Mouse (Mus musculus) embryonic facial prominence, embryonic 11.5 days (tissue): ENCODE data around the gene Ext2. TPM values are rescaled to one million over a fixed set of nuclear protein-coding genes. Genes with fewer than 3 reads are reported as not detected.

ENCODE experiments used
- ATAC-seq: fragments of 200-750 bp; cut with Nextera tagmentation; replicated peaks from 2 replicates; pipeline ENCODE4 v1.8.0; 2017; ENCODE audit warnings: low read depth; ENCODE audit not compliant: insufficient number of reproducible peaks, low FRiP score, low TSS enrichment
- DNase-seq: peaks from one replicate; pipeline ENCODE4 v3.0.0-alpha.2; 2015; ENCODE audit warnings: low spot score
- H3K27ac ChIP-seq: fragments of 300-500 bp; sonication (generic); replicated peaks from 2 replicates; pipeline ENCODE4 v1.5.1; 2014; ENCODE audit warnings: mild to moderate bottlenecking, low read depth, low read length, control low read depth
- H3K27me3 ChIP-seq: fragments of 300-500 bp; sonication (generic); 2 replicates; pipeline ENCODE4 v1.6.1; 2014; ENCODE audit warnings: mild to moderate bottlenecking, low read length, moderate library complexity, mixed read lengths; ENCODE audit not compliant: control insufficient read depth, insufficient read depth
- H3K36me3 ChIP-seq: fragments of 300-500 bp; sonication (generic); replicated peaks from 2 replicates; pipeline ENCODE4 v1.6.1; 2014; ENCODE audit warnings: low read depth, mild to moderate bottlenecking, low read length, moderate library complexity, mixed read lengths; ENCODE audit not compliant: control insufficient read depth, insufficient read depth
- H3K4me1 ChIP-seq: fragments of 300-500 bp; sonication (generic); 2 replicates; pipeline ENCODE4 v1.6.1; 2014; ENCODE audit warnings: low read length, mixed read lengths; ENCODE audit not compliant: control insufficient read depth, insufficient read depth
- H3K4me2 ChIP-seq: fragments of 300-500 bp; sonication (generic); 2 replicates; pipeline ENCODE4 v1.6.1; 2014; ENCODE audit warnings: low read depth, mild to moderate bottlenecking, control low read depth, low read length, moderate library complexity
- H3K4me3 ChIP-seq: fragments of 300-500 bp; sonication (generic); 2 replicates; pipeline ENCODE4 v1.5.1; 2014; ENCODE audit warnings: low read depth, low read length, control low read depth
- H3K9ac ChIP-seq: fragments of 300-500 bp; sonication (generic); replicated peaks from 2 replicates; pipeline ENCODE4 v1.6.1; 2014; ENCODE audit warnings: mild to moderate bottlenecking, control low read depth, low read length
- H3K9me3 ChIP-seq: fragments of 300-500 bp; sonication (generic); replicated peaks from 2 replicates; pipeline ENCODE4 v1.6.1; 2016; ENCODE audit warnings: mild to moderate bottlenecking, low read length, inconsistent platforms, mixed read lengths; ENCODE audit not compliant: control insufficient read depth
- WGBS: fragments of 180-500 bp; shearing (Covaris S2); extraction: QIAGEN DNeasy Blood & Tissue Kit; methylation state at CpG from one replicate; pipeline ENCODE4 v1.1.7; 2014; 5-methylcytosine and 5-hydroxymethylcytosine counted together
- polyA plus RNA-seq: library from polyadenylated mRNA; unstranded; fragments of >200 nt; fragmentation: Nextera tagmentation; extraction: Ambion mirVana; gene quantifications from 2 replicates; pipeline ENCODE4 v1.2.1, GENCODE M21; 2014

Ext2 gene
- polyA plus RNA-seq, 1 experiment from 2014 or later, result 70.1 TPM

- no peak for ATAC-seq
- Histone ChIP-seq H3K27me3 (no peaks in the 10 kb centered on the region), H3K4me2 (no peak overlapping the region), H3K27ac (no peak overlapping the region), H3K9ac (no peak overlapping the region), H3K36me3 (no peaks in the 10 kb centered on the region), H3K9me3 (no peaks in the 10 kb centered on the region), H3K4me3 (no peak overlapping the region), H3K4me1 (peaks cover 11% of the 10 kb centered on the region)
- DNase-seq, result peak; percentile 37
- 45% methylated on average over 7 of the region's 7 CpGs for WGBS
Observed at GRCm38 (mm10) chr2:93741700-93742099, 80.7 kb downstream of the Ext2 start.

GRCm38 (mm10) chr2:93739044-93739569, 83.3 kb downstream of the Ext2 start:
- Histone ChIP-seq H3K4me2 (no peak overlapping the region; the same call in 1 of the 2 replicates), H3K4me1 (peaks cover 9% of the 10 kb centered on the region), H3K9ac (no peak overlapping the region), H3K4me3 (no peak overlapping the region), H3K27ac (no peak overlapping the region), H3K36me3 (no peaks in the 10 kb centered on the region), H3K27me3 (no peaks in the 10 kb centered on the region), H3K9me3 (no peaks in the 10 kb centered on the region)
- ATAC-seq (no peak), DNase-seq (no peak)
- WGBS, result 47% methylated on average over 5 of the region's 5 CpGs

GRCm38 (mm10) chr2:93737146-93737545, 85.2 kb downstream of the Ext2 start:
- Histone ChIP-seq H3K27ac (no peak overlapping the region), H3K4me3 (no peak overlapping the region), H3K27me3 (no peaks in the 10 kb centered on the region), H3K36me3 (no peaks in the 10 kb centered on the region), H3K4me2 (no peak overlapping the region), H3K4me1 (peaks cover 7% of the 10 kb centered on the region), H3K9me3 (no peaks in the 10 kb centered on the region), H3K9ac (no peak overlapping the region)
- WGBS, result 90% methylated on average over 8 of the region's 8 CpGs
- DNase-seq, result no peak
- no peak for ATAC-seq

- H3K4me3 ChIP-seq, result no peak overlapping the region
- H3K36me3 ChIP-seq, result no peaks in the 10 kb centered on the region
- peak; percentile 58 for DNase-seq
- H3K9ac ChIP-seq, result no peak overlapping the region
- H3K9me3 ChIP-seq, result no peaks in the 10 kb centered on the region
- H3K27me3 ChIP-seq, result no peaks in the 10 kb centered on the region
- WGBS, result 41% methylated on average over 7 of the region's 7 CpGs
- no peak for ATAC-seq
- H3K4me2 ChIP-seq, result no peak overlapping the region
- peak overlapping the region; percentile 20; the same call in 1 of the 2 replicates for H3K27ac ChIP-seq
- peaks cover 2% of the 10 kb centered on the region; the same call in 1 of the 2 replicates for H3K4me1 ChIP-seq
Observed at GRCm38 (mm10) chr2:93732658-93733057, 89.7 kb downstream of the Ext2 start.

- WGBS, result 66% methylated on average over 11 of the region's 11 CpGs
- no peaks in the 10 kb centered on the region for H3K9me3 ChIP-seq
- peaks cover 2% of the 10 kb centered on the region; the same call in 1 of the 2 replicates for H3K4me1 ChIP-seq
- H3K4me3 ChIP-seq, result no peak overlapping the region
- no peak overlapping the region for H3K4me2 ChIP-seq
- H3K36me3 ChIP-seq, result no peaks in the 10 kb centered on the region
- H3K27ac ChIP-seq, result no peak overlapping the region
- no peak for ATAC-seq
- H3K9ac ChIP-seq, result no peak overlapping the region
- no peaks in the 10 kb centered on the region for H3K27me3 ChIP-seq
- DNase-seq, result no peak
Observed at GRCm38 (mm10) chr2:93729585-93729984, 92.8 kb downstream of the Ext2 start.

- no peak overlapping the region for H3K27ac ChIP-seq
- H3K4me1 ChIP-seq, result no peaks in the 10 kb centered on the region
- H3K36me3 ChIP-seq, result no peaks in the 10 kb centered on the region
- no peaks in the 10 kb centered on the region for H3K27me3 ChIP-seq
- H3K9me3 ChIP-seq, result no peaks in the 10 kb centered on the region
- H3K4me2 ChIP-seq, result no peak overlapping the region
- no peak overlapping the region for H3K4me3 ChIP-seq
- 87% methylated on average over 2 of the region's 2 CpGs for WGBS
- no peak for DNase-seq
- no peak overlapping the region for H3K9ac ChIP-seq
- ATAC-seq, result no peak
Observed at GRCm38 (mm10) chr2:93723138-93723744, 99.1 kb downstream of the Ext2 start.

- no peaks in the 10 kb centered on the region for H3K4me1 ChIP-seq
- 71% methylated on average over 1 of the region's 1 CpGs for WGBS
- DNase-seq, result no peak
- H3K27ac ChIP-seq, result no peak overlapping the region
- H3K27me3 ChIP-seq, result no peaks in the 10 kb centered on the region
- no peak overlapping the region for H3K4me2 ChIP-seq
- H3K4me3 ChIP-seq, result no peak overlapping the region
- H3K9ac ChIP-seq, result no peak overlapping the region
- no peaks in the 10 kb centered on the region for H3K9me3 ChIP-seq
- no peak for ATAC-seq
- no peaks in the 10 kb centered on the region for H3K36me3 ChIP-seq
Observed at GRCm38 (mm10) chr2:93720956-93721355, 101.4 kb downstream of the Ext2 start.

GRCm38 (mm10) chr2:93719792-93720675, 102.3 kb downstream of the Ext2 start:
- no peak overlapping the region for H3K9ac ChIP-seq
- no peak for ATAC-seq

More at GRCm38 (mm10) chr2:93719792-93720675, 102.3 kb downstream of the Ext2 start:
- Histone ChIP-seq H3K27ac (no peak overlapping the region), H3K36me3 (no peaks in the 10 kb centered on the region), H3K9me3 (no peaks in the 10 kb centered on the region), H3K4me2 (no peak overlapping the region), H3K4me3 (no peak overlapping the region), H3K4me1 (no peaks in the 10 kb centered on the region), H3K27me3 (no peaks in the 10 kb centered on the region)
- 61% methylated on average over 9 of the region's 9 CpGs for WGBS
- no peak for DNase-seq
